Mouse (Mus musculus): ENCODE data around the gene 4933417A18Rik.

GRCm38 (mm10) chr13:34964419-34964818, 40.2 kb downstream of the 4933417A18Rik start:
- no peak for TF ChIP-seq CTCF (IDR thresholded peaks at IDR 0.05; ENCODE audit: low read depth, low read length)
- no peak for TF ChIP-seq POLR2AphosphoS5 (IDR thresholded peaks at IDR 0.05; ENCODE audit: insufficient replicate concordance, low read depth, low read length)
- TF ChIP-seq GATA2 (IDR thresholded peaks at IDR 0.05; ENCODE audit: borderline replicate concordance, low read depth, low read length): no peak
- no peak for TF ChIP-seq GATA1 (IDR thresholded peaks at IDR 0.05; ENCODE audit: borderline replicate concordance, low read length)

Measured in G1E (cell line).